Mouse (Mus musculus): ENCODE data around the gene Cd34. TPM values are rescaled to one million over a fixed set of nuclear protein-coding genes. Genes with fewer than 3 reads are reported as not detected.
A peak's percentile ranks its signal among the peaks of the same experiment; 100 is the strongest.

The Cd34 gene
- total RNA-seq, 2 experiments from 2014 or later: 202 to 240 TPM

- peak; percentile 58 for ATAC-seq (replicated peaks; ENCODE audit: poor library complexity)
Observed at GRCm38 (mm10) chr1:195004194-195004593, 65.6 kb downstream of the Cd34 start.

GRCm38 (mm10) chr1:195006267-195006666, 67.6 kb downstream of the Cd34 start:
- ATAC-seq (replicated peaks; ENCODE audit: poor library complexity): no peak

Other genes with a start within 250 kb of the Cd34 start
- gene Cd46, start 153.4 kb downstream of the Cd34 start, total RNA-seq (2015): 1.6 and 1.9 TPM in 2 replicates
- 0.33 and 0.88 TPM in 2 replicates for gene Cd46, start 153.4 kb downstream of the Cd34 start, total RNA-seq (2017)
- 120 and 134 TPM in 2 replicates for gene Cr1l, start 192.8 kb downstream of the Cd34 start, total RNA-seq (2015)
- 101 and 119 TPM in 2 replicates for gene Cr1l, start 192.8 kb downstream of the Cd34 start, total RNA-seq (2017)
- not detected in 2 replicates for gene Cr2, start 237.9 kb downstream of the Cd34 start, total RNA-seq (2015)
- gene Cr2, start 237.9 kb downstream of the Cd34 start, total RNA-seq (2017): not detected in 2 replicates